ENCODE assay signal across 8 mouse cellular contexts in the genomic region with DNA sequence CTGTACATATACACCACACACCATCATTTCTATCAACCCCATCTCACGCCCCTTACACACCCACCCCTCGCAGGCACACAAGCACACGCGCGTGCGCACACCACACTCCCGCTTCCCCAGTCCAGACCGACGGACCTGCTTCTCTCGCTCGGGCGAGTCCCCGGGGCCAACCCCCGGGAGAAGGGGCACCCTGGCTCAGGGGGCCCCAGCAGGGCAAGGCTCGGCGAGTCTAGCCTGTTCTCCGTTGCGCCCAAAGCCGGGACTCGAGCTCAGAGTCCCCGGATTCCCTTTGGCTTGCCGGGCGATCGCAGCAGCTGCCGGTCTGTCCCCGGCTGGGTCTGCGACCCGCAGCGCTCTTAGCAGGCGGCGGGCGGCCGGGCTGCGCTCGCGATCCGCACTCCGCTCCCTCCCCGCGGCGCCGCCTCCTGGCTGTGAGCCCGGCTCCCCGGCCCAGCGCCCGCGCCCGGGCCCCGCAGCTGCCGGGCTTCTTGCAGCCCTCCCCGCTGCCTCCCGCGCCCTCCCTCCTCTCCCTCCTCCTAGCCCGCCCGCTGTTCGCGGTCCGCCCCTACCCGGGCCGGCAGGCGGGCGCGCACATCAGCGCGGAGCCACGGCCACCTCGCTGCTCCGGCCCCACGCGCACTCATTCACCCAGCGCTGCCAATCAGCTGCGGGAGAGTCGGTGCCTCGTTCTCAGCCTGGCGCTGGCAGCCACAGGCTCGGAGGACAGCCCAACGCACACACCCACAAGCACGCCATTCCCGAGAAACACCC. TPM values are rescaled to one million over a fixed set of nuclear protein-coding genes. Genes with fewer than 3 reads are reported as not detected.
A peak's percentile ranks its signal among the peaks of the same experiment; 100 is the strongest.
DNase-seq lines count a peak whose midpoint lies in the region; ATAC-seq and TF ChIP-seq lines count a peak whose summit lies in the region.

A gene (minus strand): TSS at position 697 of the 771 bp plus-strand sequence.

- H3K27ac ChIP-seq in hindbrain, embryonic 12.5 days, result peak within 1 kb of the TSS; percentile 82
- H3K27ac ChIP-seq in lung, postnatal 0 days (ENCODE audit: low read length), result no peak within 1 kb of the TSS

- H3K4me2 ChIP-seq in hindbrain, embryonic 12.5 days (replicated peaks), result peak within 1 kb of the TSS; percentile 90
- H3K4me2 ChIP-seq in lung, postnatal 0 days (replicated peaks; ENCODE audit: low read depth, low read length), result peak within 1 kb of the TSS; percentile 95

- H3K27me3 ChIP-seq in hindbrain, embryonic 12.5 days, result peaks cover 62% of the 10 kb centered on the region
- H3K27me3 ChIP-seq in lung, postnatal 0 days (replicated peaks; ENCODE audit: insufficient read depth, low read length), result 0 out of 2 replicates have a peak, but pooled peaks cover 11% of the 10 kb centered on the region

- H3K36me3 ChIP-seq in hindbrain, embryonic 12.5 days, result no peaks in the 10 kb centered on the region
- no peaks in the 10 kb centered on the region for H3K36me3 ChIP-seq in lung, postnatal 0 days (ENCODE audit: insufficient read depth, low read length)

- peak within 1 kb of the TSS; percentile 56 for H3K4me3 ChIP-seq in hindbrain, embryonic 12.5 days
- H3K4me3 ChIP-seq in lung, postnatal 0 days (ENCODE audit: low read depth, low read length), result peak within 1 kb of the TSS; percentile 51

- TF ChIP-seq EP300 in lung, postnatal 0 days (IDR thresholded peaks at IDR 0.05), result no peak

- H3K9me3 ChIP-seq in hindbrain, embryonic 12.5 days (replicated peaks), result no peaks in the 10 kb centered on the region
- H3K9me3 ChIP-seq in lung, postnatal 0 days (ENCODE audit: low read length), result no peaks in the 10 kb centered on the region

- peak; percentile 83 for DNase-seq in R1 (ENCODE audit: low read depth, low spot score)
- peak; percentile 61 for DNase-seq in cerebellum, adult 9-10 months
- DNase-seq in frontal cortex, postnatal 14 days (ENCODE audit: low spot score in 2 of 2), result peak; percentile 61 to 62
- peak; percentile 73 for DNase-seq in layer of hippocampus, postnatal 14 days (ENCODE audit: low spot score in 2 of 2)
- DNase-seq in lung, postnatal 0 days (ENCODE audit: low spot score), result peak; percentile 55
- DNase-seq in right cerebral cortex, adult 18-20 months, result peak; percentile 80
- DNase-seq in spleen, adult 12 weeks (ENCODE audit: low spot score), result no peak

- peak; percentile 87 for ATAC-seq in hindbrain, embryonic 12.5 days (ENCODE audit: low FRiP score)
- peak; percentile 78 for ATAC-seq in lung, postnatal 0 days

- peak within 1 kb of the TSS; percentile 81 for H3K9ac ChIP-seq in hindbrain, embryonic 12.5 days
- H3K9ac ChIP-seq in lung, postnatal 0 days (replicated peaks; ENCODE audit: low read depth), result no peak within 1 kb of the TSS; the same call in none of the 2 replicates

- no peak for TF ChIP-seq CTCF in lung, postnatal 0 days (IDR thresholded peaks at IDR 0.05)

- 1% methylated on average over 74 of the region's 79 CpGs for WGBS in hindbrain, embryonic 12.5 days
- WGBS in lung, postnatal 0 days, result 3% methylated on average over 67 of the region's 79 CpGs

- H3K4me1 ChIP-seq in hindbrain, embryonic 12.5 days, result peaks cover 15% of the 10 kb centered on the region
- H3K4me1 ChIP-seq in lung, postnatal 0 days (ENCODE audit: insufficient read depth, low read depth, low read length), result no peaks in the 10 kb centered on the region

RNA-seq across cellular contexts. Expression of the gene that starts here (rescaled TPM):
- polyA plus RNA-seq in hindbrain, embryonic 12.5 days (2016; fragmentation: Nextera tagmentation; extraction: Ambion mirVana), result 2.4 and 2.6 TPM in 2 replicates
- 1 to 10 TPM; 4.8 TPM for total RNA-seq in layer of hippocampus, postnatal 14 days (2021)
- 2.0 and 2.5 TPM in 2 replicates for polyA plus RNA-seq in lung, postnatal 0 days (2015; fragmentation: Nextera tagmentation; extraction: Ambion mirVana)
